Mouse (Mus musculus) heart, postnatal 0 days (tissue): ENCODE measurements at regions not wholly inside any gene's neighbourhood (a gene's known extent, or its start where the extent isn't known, plus 50 kb on each side); places are given as distances from the start of the nearest gene placed in this dataset.

ENCODE experiments used
- ATAC-seq: fragments of 200-750 bp; cut with Nextera tagmentation; 2 replicates; pipeline ENCODE4 v1.8.0; 2017; ENCODE audit warnings: low read depth, moderate number of reproducible peaks, moderate library complexity; ENCODE audit not compliant: insufficient read depth
- DNase-seq: peaks from one replicate; pipeline ENCODE4 v3.0.0-alpha.2; 2016; ENCODE audit warnings: low spot score
- H3K27ac ChIP-seq: fragments of 300-500 bp; sonication (generic); 2 replicates; pipeline ENCODE4 v1.5.1; 2014; ENCODE audit warnings: low read depth, mild to moderate bottlenecking
- H3K27me3 ChIP-seq: fragments of 300-500 bp; sonication (generic); 2 replicates; pipeline ENCODE4 v1.6.1; 2014; ENCODE audit warnings: low read length, mixed read lengths; ENCODE audit not compliant: control insufficient read depth, insufficient read depth
- H3K36me3 ChIP-seq: fragments of 300-500 bp; sonication (generic); replicated peaks from 2 replicates; pipeline ENCODE4 v1.6.1; 2014; ENCODE audit warnings: low read length, mixed read lengths; ENCODE audit not compliant: control insufficient read depth, insufficient read depth
- H3K4me1 ChIP-seq: fragments of 300-500 bp; sonication (generic); 2 replicates; pipeline ENCODE4 v1.6.1; 2014; ENCODE audit warnings: antibody characterized with exemption; ENCODE audit not compliant: control insufficient read depth, insufficient read depth
- H3K4me2 ChIP-seq: fragments of 300-500 bp; sonication (generic); 2 replicates; pipeline ENCODE4 v1.6.1; 2014; ENCODE audit warnings: low read depth, mild to moderate bottlenecking, low read length, moderate library complexity
- H3K4me3 ChIP-seq: fragments of 300-500 bp; sonication (generic); 2 replicates; pipeline ENCODE4 v1.5.1; 2014; ENCODE audit warnings: low read depth, low read length
- H3K9ac ChIP-seq: fragments of 300-500 bp; sonication (generic); replicated peaks from 2 replicates; pipeline ENCODE4 v1.6.1; 2014; ENCODE audit warnings: low read depth, low read length, mixed read lengths
- H3K9me3 ChIP-seq: fragments of 300-500 bp; sonication (generic); replicated peaks from 2 replicates; pipeline ENCODE4 v1.6.1; 2016; ENCODE audit warnings: low read length; ENCODE audit not compliant: control insufficient read depth
- CTCF ChIP-seq: IDR thresholded peaks from 2 replicates; pipeline ENCODE4 v1.5.1; 2016; ENCODE audit warnings: antibody characterized with exemption, control low read depth, low read depth
- EP300 ChIP-seq: IDR thresholded peaks from 2 replicates; pipeline ENCODE4 v1.6.1; 2016; ENCODE audit warnings: antibody characterized with exemption, low read depth
- WGBS: fragments of 180-500 bp; shearing (Covaris S2); extraction: QIAGEN DNeasy Blood & Tissue Kit; methylation state at CpG from one replicate; pipeline ENCODE4 v1.1.7; 2014; 5-methylcytosine and 5-hydroxymethylcytosine counted together

- no peak overlapping the region for H3K27ac ChIP-seq
- H3K4me3 ChIP-seq, result no peak overlapping the region
- H3K9ac ChIP-seq, result no peak overlapping the region
- no peak for ATAC-seq
- H3K4me2 ChIP-seq, result no peak overlapping the region
- no peaks in the 10 kb centered on the region for H3K36me3 ChIP-seq
- no peaks in the 10 kb centered on the region for H3K27me3 ChIP-seq
- no peak for TF ChIP-seq CTCF
- TF ChIP-seq EP300, result no peak
- no peak for DNase-seq
- no peaks in the 10 kb centered on the region for H3K4me1 ChIP-seq
- no peaks in the 10 kb centered on the region for H3K9me3 ChIP-seq
- WGBS, result 33% methylated on average over 2 of the region's 2 CpGs
Observed at GRCm38 (mm10) chr14:85965139-85965538, 1175.9 kb downstream of the Diaph3 start.

- Histone ChIP-seq H3K9me3 (no peaks in the 10 kb centered on the region), H3K4me2 (no peak overlapping the region), H3K9ac (no peak overlapping the region), H3K4me3 (no peak overlapping the region), H3K4me1 (no peaks in the 10 kb centered on the region), H3K27me3 (no peaks in the 10 kb centered on the region), H3K27ac (no peak overlapping the region), H3K36me3 (no peaks in the 10 kb centered on the region)
- no peak for DNase-seq
- TF ChIP-seq EP300 (no peak), CTCF (no peak)
- WGBS, result 63% methylated on average over 3 of the region's 3 CpGs
- no peak for ATAC-seq
Observed at GRCm38 (mm10) chr14:85945707-85946313, 1195.2 kb downstream of the Diaph3 start.

GRCm38 (mm10) chr14:85942792-85943191 lies 1198.2 kb downstream of the Diaph3 start:
- TF ChIP-seq EP300 (no peak), CTCF (no peak)
- no peak overlapping the region for H3K27ac ChIP-seq
- H3K4me1 ChIP-seq, result no peaks in the 10 kb centered on the region
- H3K4me3 ChIP-seq, result no peak overlapping the region
- H3K9me3 ChIP-seq, result no peaks in the 10 kb centered on the region
- H3K36me3 ChIP-seq, result no peaks in the 10 kb centered on the region
- ATAC-seq (no peak), DNase-seq (no peak)
- H3K9ac ChIP-seq, result no peak overlapping the region
- H3K4me2 ChIP-seq, result no peak overlapping the region
- no peaks in the 10 kb centered on the region for H3K27me3 ChIP-seq
- 41% methylated on average over 4 of the region's 4 CpGs for WGBS

- ATAC-seq, result no peak
- no peak overlapping the region for H3K4me3 ChIP-seq
- 71% methylated on average over 1 of the region's 1 CpGs for WGBS
- no peaks in the 10 kb centered on the region for H3K4me1 ChIP-seq
- H3K9ac ChIP-seq, result no peak overlapping the region
- H3K27ac ChIP-seq, result no peak overlapping the region
- DNase-seq, result no peak
- no peaks in the 10 kb centered on the region for H3K36me3 ChIP-seq
- TF ChIP-seq EP300 (no peak), CTCF (no peak)
- H3K9me3 ChIP-seq, result no peaks in the 10 kb centered on the region
- H3K4me2 ChIP-seq, result no peak overlapping the region
- H3K27me3 ChIP-seq, result no peaks in the 10 kb centered on the region
Observed at GRCm38 (mm10) chr14:85940585-85940984, 1200.5 kb downstream of the Diaph3 start.

GRCm38 (mm10) chr14:85935091-85935490 lies 1205.9 kb downstream of the Diaph3 start:
- no peak overlapping the region for H3K9ac ChIP-seq
- no peaks in the 10 kb centered on the region for H3K9me3 ChIP-seq
- H3K36me3 ChIP-seq, result no peaks in the 10 kb centered on the region
- TF ChIP-seq CTCF (no peak), EP300 (no peak)
- H3K4me3 ChIP-seq, result no peak overlapping the region
- H3K4me2 ChIP-seq, result no peak overlapping the region
- no peak for DNase-seq
- H3K27ac ChIP-seq, result no peak overlapping the region
- no peak for ATAC-seq
- peaks cover 4% of the 10 kb centered on the region; the same call in 1 of the 2 replicates for H3K4me1 ChIP-seq
- H3K27me3 ChIP-seq, result no peaks in the 10 kb centered on the region
- WGBS, result 73% methylated on average over 2 of the region's 2 CpGs

GRCm38 (mm10) chr14:85930387-85930786 lies 1210.6 kb downstream of the Diaph3 start:
- DNase-seq (no peak), ATAC-seq (no peak)
- Histone ChIP-seq H3K4me2 (no peak overlapping the region), H3K9ac (no peak overlapping the region), H3K36me3 (no peaks in the 10 kb centered on the region), H3K9me3 (no peaks in the 10 kb centered on the region), H3K4me3 (no peak overlapping the region), H3K27ac (no peak overlapping the region), H3K4me1 (peaks cover 4% of the 10 kb centered on the region; the same call in 1 of the 2 replicates), H3K27me3 (no peaks in the 10 kb centered on the region)
- 12% methylated on average over 5 of the region's 5 CpGs for WGBS
- TF ChIP-seq CTCF (no peak), EP300 (no peak)
